Mouse (Mus musculus): ENCODE data around the gene Ywhae. TPM values are rescaled to one million over a fixed set of nuclear protein-coding genes. Genes with fewer than 3 reads are reported as not detected.
A peak's percentile ranks its signal among the peaks of the same experiment; 100 is the strongest.

The Ywhae gene
- polyA plus RNA-seq, 1 experiment from 2014 or later = 365 TPM

GRCm38 (mm10) chr11:75801771-75802550 lies 69.3 kb downstream of the Ywhae start:
- Histone ChIP-seq H3K4me2 (replicated peaks; ENCODE audit: low read depth) (no peak overlapping the region), H3K27me3 (replicated peaks; ENCODE audit: control insufficient read depth, insufficient read depth, low read length) (0 out of 2 replicates have a peak, but pooled peaks cover 4% of the 10 kb centered on the region), H3K27ac (ENCODE audit: low read depth, low read length) (no peak overlapping the region), H3K9me3 (ENCODE audit: control insufficient read depth) (no peaks in the 10 kb centered on the region), H3K4me1 (replicated peaks; ENCODE audit: control insufficient read depth, insufficient read depth, low read length) (no peaks in the 10 kb centered on the region), H3K4me3 (ENCODE audit: low read depth, low read length) (no peak overlapping the region), H3K9ac (ENCODE audit: low read depth, low read length) (no peak overlapping the region), H3K36me3 (ENCODE audit: control insufficient read depth, insufficient read depth) (no peaks in the 10 kb centered on the region)
- no peak for ATAC-seq
- WGBS = 79% methylated on average over 7 of the region's 7 CpGs
- TF ChIP-seq CTCF (IDR thresholded peaks at IDR 0.05; ENCODE audit: low read depth) = no peak

- ATAC-seq = no peak
- peak; percentile 34 for TF ChIP-seq CTCF (IDR thresholded peaks at IDR 0.05; ENCODE audit: low read depth)
Observed at GRCm38 (mm10) chr11:75807486-75807885, 74.8 kb downstream of the Ywhae start.

GRCm38 (mm10) chr11:75810526-75810925 lies 77.9 kb downstream of the Ywhae start:
- 50% methylated on average over 3 of the region's 3 CpGs for WGBS
- Histone ChIP-seq H3K4me1 (replicated peaks; ENCODE audit: control insufficient read depth, insufficient read depth, low read length) (peaks cover 3% of the 10 kb centered on the region; the same call in 1 of the 2 replicates), H3K4me2 (replicated peaks; ENCODE audit: low read depth) (no peak overlapping the region), H3K9me3 (ENCODE audit: control insufficient read depth) (no peaks in the 10 kb centered on the region), H3K36me3 (ENCODE audit: control insufficient read depth, insufficient read depth) (no peaks in the 10 kb centered on the region), H3K9ac (ENCODE audit: low read depth, low read length) (no peak overlapping the region), H3K27ac (ENCODE audit: low read depth, low read length) (no peak overlapping the region; the same call in 1 of the 2 replicates), H3K27me3 (replicated peaks; ENCODE audit: control insufficient read depth, insufficient read depth, low read length) (no peaks in the 10 kb centered on the region), H3K4me3 (ENCODE audit: low read depth, low read length) (no peak overlapping the region)
- no peak for TF ChIP-seq CTCF (IDR thresholded peaks at IDR 0.05; ENCODE audit: low read depth)
- peak; percentile 62; the same call in 1 of the 2 replicates for ATAC-seq

More at GRCm38 (mm10) chr11:75807486-75807885, 74.8 kb downstream of the Ywhae start:
- Histone ChIP-seq H3K4me3 (ENCODE audit: low read depth, low read length) (no peak overlapping the region), H3K27ac (ENCODE audit: low read depth, low read length) (no peak overlapping the region), H3K27me3 (replicated peaks; ENCODE audit: control insufficient read depth, insufficient read depth, low read length) (no peaks in the 10 kb centered on the region), H3K36me3 (ENCODE audit: control insufficient read depth, insufficient read depth) (no peaks in the 10 kb centered on the region), H3K4me1 (replicated peaks; ENCODE audit: control insufficient read depth, insufficient read depth, low read length) (peaks cover 3% of the 10 kb centered on the region; the same call in 1 of the 2 replicates), H3K9me3 (ENCODE audit: control insufficient read depth) (no peaks in the 10 kb centered on the region), H3K4me2 (replicated peaks; ENCODE audit: low read depth) (no peak overlapping the region), H3K9ac (ENCODE audit: low read depth, low read length) (no peak overlapping the region)
- 41% methylated on average over 5 of the region's 5 CpGs for WGBS

GRCm38 (mm10) chr11:75811900-75812299 lies 79.2 kb downstream of the Ywhae start:
- no peaks in the 10 kb centered on the region for H3K9me3 ChIP-seq (ENCODE audit: control insufficient read depth)
- no peak for TF ChIP-seq CTCF (IDR thresholded peaks at IDR 0.05; ENCODE audit: low read depth)
- no peaks in the 10 kb centered on the region for H3K27me3 ChIP-seq (replicated peaks; ENCODE audit: control insufficient read depth, insufficient read depth, low read length)
- peak overlapping the region; percentile 35; the same call in 1 of the 2 replicates for H3K27ac ChIP-seq (ENCODE audit: low read depth, low read length)
- 3% methylated on average over 3 of the region's 3 CpGs for WGBS
- H3K4me3 ChIP-seq (ENCODE audit: low read depth, low read length) = no peak overlapping the region
- H3K4me1 ChIP-seq (replicated peaks; ENCODE audit: control insufficient read depth, insufficient read depth, low read length) = peaks cover 3% of the 10 kb centered on the region; the same call in 1 of the 2 replicates
- peak; percentile 71 for ATAC-seq
- H3K36me3 ChIP-seq (ENCODE audit: control insufficient read depth, insufficient read depth) = no peaks in the 10 kb centered on the region
- H3K4me2 ChIP-seq (replicated peaks; ENCODE audit: low read depth) = no peak overlapping the region
- H3K9ac ChIP-seq (ENCODE audit: low read depth, low read length) = no peak overlapping the region

GRCm38 (mm10) chr11:75813085-75813484 lies 80.4 kb downstream of the Ywhae start:
- Histone ChIP-seq H3K27me3 (replicated peaks; ENCODE audit: control insufficient read depth, insufficient read depth, low read length) (no peaks in the 10 kb centered on the region), H3K36me3 (ENCODE audit: control insufficient read depth, insufficient read depth) (no peaks in the 10 kb centered on the region), H3K4me3 (ENCODE audit: low read depth, low read length) (no peak overlapping the region), H3K9ac (ENCODE audit: low read depth, low read length) (no peak overlapping the region), H3K9me3 (ENCODE audit: control insufficient read depth) (no peaks in the 10 kb centered on the region), H3K4me1 (replicated peaks; ENCODE audit: control insufficient read depth, insufficient read depth, low read length) (peaks cover 3% of the 10 kb centered on the region; the same call in 1 of the 2 replicates), H3K4me2 (replicated peaks; ENCODE audit: low read depth) (no peak overlapping the region), H3K27ac (ENCODE audit: low read depth, low read length) (no peak overlapping the region)
- 67% methylated on average over 10 of the region's 10 CpGs for WGBS
- peak; percentile 18; the same call in 1 of the 2 replicates for TF ChIP-seq CTCF (IDR thresholded peaks at IDR 0.05; ENCODE audit: low read depth)
- ATAC-seq = no peak

Other genes with a start within 250 kb of the Ywhae start
- 15.4 and 15.5 TPM in 2 replicates for gene Prpf8, start 246.1 kb upstream of the Ywhae start, polyA plus RNA-seq (2015; fragmentation: Nextera tagmentation; extraction: Ambion mirVana)
- 6.8 and 6.9 TPM in 2 replicates for gene Rilp, start 222.8 kb upstream of the Ywhae start, polyA plus RNA-seq (2015; fragmentation: Nextera tagmentation; extraction: Ambion mirVana)
- 2.8 and 3.2 TPM in 2 replicates for gene Scarf1, start 219.3 kb upstream of the Ywhae start, polyA plus RNA-seq (2015; fragmentation: Nextera tagmentation; extraction: Ambion mirVana)
- 46.4 and 59.5 TPM in 2 replicates for gene Slc43a2, start 201.2 kb upstream of the Ywhae start, polyA plus RNA-seq (2015; fragmentation: Nextera tagmentation; extraction: Ambion mirVana)
- gene Pitpna, start 144.8 kb upstream of the Ywhae start, polyA plus RNA-seq (2015; fragmentation: Nextera tagmentation; extraction: Ambion mirVana) = 160 and 161 TPM in 2 replicates
- 20.6 and 23.8 TPM in 2 replicates for gene Inpp5k, start 101.9 kb upstream of the Ywhae start, polyA plus RNA-seq (2015; fragmentation: Nextera tagmentation; extraction: Ambion mirVana)
- 27.7 and 28.3 TPM in 2 replicates for gene Myo1c, start 82.4 kb upstream of the Ywhae start, polyA plus RNA-seq (2015; fragmentation: Nextera tagmentation; extraction: Ambion mirVana)
- 64.8 and 64.9 TPM in 2 replicates for gene Crk, start 53.6 kb upstream of the Ywhae start, polyA plus RNA-seq (2015; fragmentation: Nextera tagmentation; extraction: Ambion mirVana)
- 0.72 TPM in 2 replicates for gene Doc2b, start 63.2 kb downstream of the Ywhae start, polyA plus RNA-seq (2015; fragmentation: Nextera tagmentation; extraction: Ambion mirVana)
- gene Rph3al, start 205.6 kb downstream of the Ywhae start, polyA plus RNA-seq (2015; fragmentation: Nextera tagmentation; extraction: Ambion mirVana) = 10.5 and 12.9 TPM in 2 replicates

Data from intestine, postnatal 0 days (tissue).